Mouse (Mus musculus) midbrain, embryonic 11.5 days (tissue): ENCODE data around the gene Nrm. TPM values are rescaled to one million over a fixed set of nuclear protein-coding genes. Genes with fewer than 3 reads are reported as not detected.

Source experiments
- ATAC-seq: fragments of 200-750 bp; cut with Nextera tagmentation; 2 replicates; pipeline ENCODE4 v1.8.0; 2017; ENCODE audit warnings: moderate TSS enrichment, moderate library complexity; ENCODE audit not compliant: low FRiP score
- DNase-seq: peaks from one replicate; pipeline ENCODE4 v3.0.0; 2015; ENCODE audit warnings: low spot score; ENCODE audit errors: missing footprints
- H3K27ac ChIP-seq: fragments of 300-500 bp; sonication (generic); 2 replicates; pipeline ENCODE4 v1.5.1; 2014; ENCODE audit warnings: low read depth, low read length
- H3K27me3 ChIP-seq: fragments of 300-500 bp; sonication (generic); 2 replicates; pipeline ENCODE4 v1.6.1; 2014; ENCODE audit warnings: mild to moderate bottlenecking, low read length, moderate library complexity, mixed read lengths; ENCODE audit not compliant: control insufficient read depth, insufficient read depth
- H3K36me3 ChIP-seq: fragments of 300-500 bp; sonication (generic); 2 replicates; pipeline ENCODE4 v1.6.1; 2014; ENCODE audit warnings: mild to moderate bottlenecking, low read length, moderate library complexity, mixed read lengths; ENCODE audit not compliant: control insufficient read depth, insufficient read depth
- H3K4me1 ChIP-seq: fragments of 300-500 bp; sonication (generic); 2 replicates; pipeline ENCODE4 v1.6.1; 2014; ENCODE audit warnings: low read length; ENCODE audit not compliant: control insufficient read depth, insufficient read depth
- H3K4me2 ChIP-seq: fragments of 300-500 bp; sonication (generic); 2 replicates; pipeline ENCODE4 v1.6.1; 2014; ENCODE audit warnings: mild to moderate bottlenecking, moderate library complexity
- H3K4me3 ChIP-seq: fragments of 300-500 bp; sonication (generic); 2 replicates; pipeline ENCODE4 v1.5.1; 2014; ENCODE audit warnings: low read depth, low read length
- H3K9ac ChIP-seq: fragments of 300-500 bp; sonication (generic); 2 replicates; pipeline ENCODE4 v1.6.1; 2014; ENCODE audit warnings: low read length
- H3K9me3 ChIP-seq: fragments of 300-500 bp; sonication (generic); 2 replicates; pipeline ENCODE4 v1.6.1; 2016; ENCODE audit warnings: low read length; ENCODE audit not compliant: control insufficient read depth
- WGBS: fragments of 180-500 bp; shearing (Covaris S2); extraction: QIAGEN DNeasy Blood & Tissue Kit; methylation state at CpG from one replicate; pipeline ENCODE4 v1.1.7; 2014; 5-methylcytosine and 5-hydroxymethylcytosine counted together
- polyA plus RNA-seq: library from polyadenylated mRNA; unstranded; fragments of >200 nt; fragmentation: Nextera tagmentation; extraction: Ambion mirVana; gene quantifications from 2 replicates; pipeline ENCODE4 v1.2.1, GENCODE M21; 2014

Nrm gene
- polyA plus RNA-seq, 1 experiment from 2014 or later, result 61.0 TPM

DNA sequence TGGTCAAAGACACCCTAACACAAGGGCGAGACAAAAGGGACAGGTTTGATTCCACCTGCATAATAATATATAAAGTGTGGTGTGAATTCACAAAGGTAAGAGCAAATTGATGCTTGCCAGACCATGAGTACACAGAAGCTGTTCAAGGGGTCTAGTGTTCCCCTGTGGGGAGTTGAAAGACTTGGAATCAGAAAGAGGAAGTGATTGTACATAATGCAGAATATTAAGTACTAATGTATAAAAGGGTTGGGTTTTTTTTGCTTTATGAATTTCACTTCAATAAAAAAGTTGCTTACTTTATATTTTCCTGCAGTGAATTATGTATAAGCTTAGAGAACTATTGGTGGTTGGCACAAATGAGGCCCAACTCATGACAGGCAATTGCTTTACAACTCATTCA is 1.7 kb upstream of the Nrm start:
- no peaks in the 10 kb centered on the region for H3K9me3 ChIP-seq
- peaks cover 9% of the 10 kb centered on the region for H3K4me1 ChIP-seq
- H3K36me3 ChIP-seq, result peaks cover 10% of the 10 kb centered on the region
- ATAC-seq, result no peak
- no peaks in the 10 kb centered on the region for H3K27me3 ChIP-seq
- 85% methylated on average over 1 of the region's 1 CpGs for WGBS
- H3K4me2 ChIP-seq, result no peak overlapping the region
- peak; percentile 74 for DNase-seq
- H3K4me3 ChIP-seq, result no peak overlapping the region
- H3K9ac ChIP-seq, result no peak overlapping the region
- no peak overlapping the region for H3K27ac ChIP-seq

DNA sequence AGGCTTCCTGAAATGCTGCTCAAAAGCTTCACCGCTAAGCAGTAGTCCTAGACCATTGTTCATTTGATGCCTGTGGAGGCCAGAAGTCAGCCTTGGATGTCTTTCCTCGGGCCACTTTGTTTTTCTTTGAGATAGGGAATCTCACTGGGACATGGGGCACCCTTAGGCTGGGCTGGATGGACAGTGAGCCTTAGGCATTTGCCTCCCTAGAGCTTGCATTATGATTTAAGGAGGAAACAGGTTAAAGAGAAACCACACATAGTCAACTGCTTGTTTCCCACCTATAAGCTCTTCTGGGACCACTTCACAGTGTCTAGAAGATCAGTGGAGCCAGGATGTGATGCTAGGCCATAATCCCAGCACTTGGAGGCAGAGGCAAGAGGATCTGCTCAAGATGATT is 1.3 kb upstream of the Nrm start:
- Histone ChIP-seq H3K36me3 (peaks cover 6% of the 10 kb centered on the region), H3K9me3 (no peaks in the 10 kb centered on the region), H3K4me1 (peaks cover 11% of the 10 kb centered on the region), H3K27ac (no peak overlapping the region), H3K9ac (no peak overlapping the region), H3K4me3 (no peak overlapping the region), H3K4me2 (no peak overlapping the region), H3K27me3 (no peaks in the 10 kb centered on the region)
- ATAC-seq (no peak), DNase-seq (peak; percentile 81)
- 68% methylated on average over 2 of the region's 2 CpGs for WGBS

DNA sequence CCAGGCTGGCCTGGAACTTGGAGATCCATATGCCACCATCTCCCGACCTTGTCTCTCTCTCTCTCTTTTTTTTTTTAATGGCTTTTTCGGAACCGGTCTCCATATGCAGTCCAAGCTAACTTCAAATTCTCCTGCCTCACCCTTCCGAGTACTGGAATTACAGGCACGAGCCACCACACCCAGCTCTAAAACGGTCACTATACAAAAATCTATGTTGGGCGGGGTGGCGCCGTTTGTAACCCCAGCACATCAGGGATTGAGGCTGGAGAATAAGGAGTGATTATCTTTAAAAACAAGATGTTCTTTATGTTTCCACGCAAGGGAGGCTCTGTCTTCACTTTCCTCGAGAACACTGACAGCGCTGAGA is 304 bp upstream of the Nrm start:
- 6% methylated on average over 12 of the region's 12 CpGs for WGBS
- Histone ChIP-seq H3K4me2 (peak overlapping the region; percentile 66), H3K4me3 (peak overlapping the region; percentile 69), H3K9me3 (no peaks in the 10 kb centered on the region), H3K36me3 (peaks cover 4% of the 10 kb centered on the region), H3K27me3 (no peaks in the 10 kb centered on the region), H3K27ac (peak overlapping the region; percentile 91), H3K9ac (peak overlapping the region; percentile 86), H3K4me1 (peaks cover 14% of the 10 kb centered on the region)
- no peak for ATAC-seq
- DNase-seq, result no peak

DNA sequence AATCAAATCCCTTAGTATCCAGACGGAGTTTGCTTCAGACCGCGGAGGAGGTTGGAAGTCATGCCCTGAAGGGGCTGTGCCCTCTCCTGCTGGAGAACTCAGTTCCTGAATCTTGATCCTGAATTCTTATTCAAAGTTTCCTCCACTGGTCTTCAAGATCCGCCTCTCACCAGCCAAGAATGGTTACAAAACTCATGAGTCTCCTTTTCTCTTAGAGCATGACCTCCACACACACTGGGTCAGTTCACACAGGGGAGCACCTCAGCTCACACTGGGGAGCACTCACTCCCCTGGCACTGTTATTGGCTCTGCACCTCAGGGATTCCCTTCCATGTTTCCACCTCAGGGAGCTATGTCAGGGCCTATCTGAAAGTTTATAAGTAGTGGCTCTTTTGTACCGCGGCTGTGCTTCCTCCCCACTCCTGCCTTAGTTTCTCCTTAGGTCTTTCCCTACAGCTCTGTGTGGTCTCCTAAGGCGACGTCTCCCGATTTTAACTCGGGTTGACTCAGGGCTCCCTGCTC is 3.8 kb downstream of the Nrm start:
- DNase-seq, result no peak
- Histone ChIP-seq H3K4me2 (peak overlapping the region; percentile 77), H3K27me3 (no peaks in the 10 kb centered on the region), H3K4me1 (peaks cover 41% of the 10 kb centered on the region), H3K27ac (peak overlapping the region; percentile 99), H3K9me3 (no peaks in the 10 kb centered on the region), H3K4me3 (peak overlapping the region; percentile 61), H3K36me3 (no peaks in the 10 kb centered on the region), H3K9ac (peak overlapping the region; percentile 92)
- ATAC-seq, result no peak
- WGBS, result 22% methylated on average over 10 of the region's 10 CpGs

DNA sequence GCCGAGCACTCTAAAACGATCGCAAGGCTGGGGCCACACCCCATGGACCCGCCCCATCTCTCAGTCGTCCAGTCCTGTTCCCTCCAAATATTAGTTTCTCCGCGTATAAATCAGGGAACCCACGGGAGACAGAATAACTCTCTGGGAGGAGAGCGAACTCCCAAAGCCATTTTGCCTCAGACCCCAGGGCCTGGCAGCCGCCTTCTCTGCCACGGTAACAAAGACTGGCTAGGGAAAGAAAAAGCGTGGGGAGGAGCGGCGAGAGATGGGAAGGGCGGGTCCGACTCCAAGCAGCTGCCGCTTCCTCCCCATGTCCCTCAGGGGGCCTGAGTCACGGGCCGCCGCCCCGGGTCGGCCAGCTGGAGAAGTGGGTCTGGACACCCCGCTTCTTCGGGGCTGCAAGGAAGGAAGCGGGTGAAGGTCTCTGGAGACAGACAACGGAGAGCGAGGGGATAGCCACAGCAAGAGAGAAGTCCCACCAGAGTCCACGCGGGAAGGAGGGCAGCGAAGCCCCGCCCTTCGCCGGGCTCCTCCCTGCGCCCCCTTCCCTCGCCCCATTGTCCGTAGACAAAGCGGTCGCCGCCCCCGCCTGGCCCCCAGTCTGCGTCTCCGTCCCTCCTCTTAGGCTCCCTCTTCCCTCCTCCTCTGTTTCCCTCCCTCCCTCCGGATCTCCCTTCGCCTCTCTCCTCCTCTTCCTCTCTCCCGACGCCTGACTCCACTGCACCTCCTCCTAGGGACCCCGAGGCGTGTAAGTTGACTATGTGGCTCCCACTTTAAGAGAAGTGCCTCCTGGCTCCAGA is 4.6 kb downstream of the Nrm start, which contains the start of gene Ppp1r18:
Ppp1r18 (plus strand) TSS at position 113 of the 800 bp plus-strand sequence.
- peak; percentile 81 for ATAC-seq
- Histone ChIP-seq H3K4me1 (peaks cover 40% of the 10 kb centered on the region), H3K4me2 (peak within 1 kb of the TSS; percentile 77), H3K4me3 (peak within 1 kb of the TSS; percentile 61), H3K9ac (peak within 1 kb of the TSS; percentile 92), H3K9me3 (no peaks in the 10 kb centered on the region), H3K27me3 (no peaks in the 10 kb centered on the region), H3K36me3 (peaks cover 3% of the 10 kb centered on the region; the same call in 1 of the 2 replicates), H3K27ac (peak within 1 kb of the TSS; percentile 99)
- under 1% methylated on average over 46 of the region's 48 CpGs for WGBS
- DNase-seq, result peak; percentile 98

DNA sequence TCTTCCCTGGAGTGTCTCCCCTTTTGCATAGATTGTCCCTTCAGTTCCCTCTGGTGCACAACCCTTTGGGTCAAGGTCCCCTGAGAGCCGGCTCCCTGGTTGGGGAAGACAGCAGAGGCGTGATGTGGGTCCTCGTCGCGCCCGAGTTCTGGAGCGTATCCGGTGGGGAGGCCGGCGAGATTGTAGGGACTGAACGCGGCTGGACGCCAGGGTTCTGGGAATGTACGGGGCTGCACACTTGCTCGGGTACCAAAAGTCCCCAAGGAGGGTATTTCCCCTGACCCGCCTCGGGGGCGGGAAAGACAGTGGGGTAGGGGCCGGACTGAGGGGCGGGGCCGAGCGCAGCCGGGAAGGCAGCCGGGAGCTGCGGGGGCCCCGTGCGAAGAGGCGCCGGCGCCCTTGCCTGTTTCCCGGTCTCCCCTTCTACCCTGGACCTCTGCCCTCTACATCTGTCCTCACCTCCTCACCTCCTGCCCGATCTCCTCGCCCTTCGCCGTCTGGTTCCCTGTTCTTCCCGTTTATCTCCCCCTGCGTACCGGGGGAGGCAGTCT is 5.2 kb downstream of the Nrm start:
- Histone ChIP-seq H3K9ac (peak overlapping the region; percentile 92), H3K36me3 (peaks cover 10% of the 10 kb centered on the region), H3K9me3 (peaks cover 5% of the 10 kb centered on the region), H3K4me3 (peak overlapping the region; percentile 61), H3K4me1 (peaks cover 38% of the 10 kb centered on the region), H3K27me3 (no peaks in the 10 kb centered on the region), H3K27ac (peak overlapping the region; percentile 99), H3K4me2 (peak overlapping the region; percentile 77)
- peak; percentile 54 for ATAC-seq
- DNase-seq, result peak; percentile 96
- 0% methylated on average over 38 of the region's 38 CpGs for WGBS

DNA sequence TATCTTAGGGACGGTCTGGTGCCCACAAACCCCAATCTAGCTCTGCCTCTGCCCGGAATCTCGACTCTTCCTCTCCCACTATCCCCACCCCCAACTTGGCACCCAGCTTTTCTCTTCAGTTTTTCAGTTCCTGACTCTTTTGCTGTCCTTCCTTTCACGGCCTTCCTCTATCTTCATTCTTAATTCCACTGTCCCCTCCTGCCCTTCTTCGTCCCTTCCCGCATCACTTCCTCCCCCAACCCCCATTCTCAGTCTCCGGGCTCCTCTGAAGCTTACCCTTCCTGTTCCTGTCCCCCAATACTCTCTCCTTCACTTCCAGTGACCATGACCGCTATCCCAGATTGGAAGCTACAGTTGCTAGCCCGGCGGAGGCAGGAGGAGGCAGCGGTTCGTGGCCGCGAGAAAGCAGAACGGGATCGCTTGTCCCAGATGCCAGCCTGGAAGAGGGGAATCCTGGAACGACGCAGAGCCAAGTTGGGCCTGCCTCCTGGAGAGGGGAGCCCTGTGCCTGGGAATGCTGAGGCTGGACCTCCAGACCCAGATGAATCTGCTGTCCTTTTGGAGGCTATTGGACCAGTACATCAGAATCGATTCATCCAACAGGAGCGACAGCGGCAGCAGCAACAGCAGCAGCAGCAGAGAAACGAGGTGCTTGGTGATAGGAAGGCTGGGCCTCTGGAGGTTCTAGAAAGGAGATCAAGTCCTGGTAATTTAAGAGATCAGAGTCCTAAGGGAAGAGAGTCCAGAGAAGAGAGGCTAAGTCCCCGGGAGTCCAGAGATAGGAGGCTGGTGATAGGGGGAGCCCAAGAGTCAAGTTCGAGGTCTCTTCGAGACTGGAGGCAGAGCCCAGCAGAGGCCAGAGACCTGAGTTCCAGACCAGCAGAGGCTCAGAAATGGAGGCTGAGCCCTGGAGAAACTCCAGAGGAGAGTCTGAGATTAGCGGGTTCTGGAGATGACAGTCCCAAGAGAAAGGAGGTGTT is 6.1 kb downstream of the Nrm start:
- Histone ChIP-seq H3K27ac (peak overlapping the region; percentile 99), H3K4me3 (peak overlapping the region; percentile 61), H3K4me1 (peaks cover 36% of the 10 kb centered on the region), H3K9ac (peak overlapping the region; percentile 92), H3K9me3 (peaks cover 5% of the 10 kb centered on the region), H3K4me2 (peak overlapping the region; percentile 77), H3K36me3 (peaks cover 11% of the 10 kb centered on the region), H3K27me3 (no peaks in the 10 kb centered on the region)
- peak; percentile 92 for DNase-seq
- WGBS, result 11% methylated on average over 26 of the region's 26 CpGs
- no peak for ATAC-seq

DNA sequence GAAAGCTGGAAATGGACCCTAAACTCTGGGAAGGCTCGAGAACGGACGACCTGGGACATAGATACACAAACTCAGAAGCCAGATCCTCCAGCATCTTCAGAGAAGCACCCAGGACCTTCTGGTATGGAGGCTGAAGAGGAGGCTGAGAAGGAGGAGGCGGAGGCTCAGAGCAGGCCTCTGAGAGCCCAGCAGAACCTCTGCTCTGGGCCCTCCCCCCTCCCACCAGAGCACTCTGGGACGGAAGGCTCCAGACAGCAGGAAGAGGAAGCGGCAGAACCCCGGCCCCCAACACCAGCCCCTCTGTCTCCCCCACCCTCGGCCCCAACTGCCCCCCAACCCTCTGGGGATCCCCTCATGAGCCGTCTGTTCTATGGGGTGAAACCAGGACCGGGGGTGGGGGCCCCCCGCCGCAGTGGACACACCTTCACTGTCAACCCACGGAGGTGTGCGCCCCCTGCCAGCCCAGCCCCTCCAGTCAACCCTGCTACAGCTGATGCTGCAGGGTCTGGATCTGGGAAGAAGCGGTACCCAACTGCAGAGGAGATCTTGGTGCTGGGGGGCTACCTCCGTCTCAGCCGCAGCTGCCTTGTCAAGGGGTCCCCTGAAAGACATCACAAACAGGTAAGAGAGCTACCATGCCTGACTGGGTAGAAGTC is 7.2 kb downstream of the Nrm start:
- H3K9me3 ChIP-seq, result peaks cover 5% of the 10 kb centered on the region
- peak overlapping the region; percentile 92 for H3K9ac ChIP-seq
- H3K27me3 ChIP-seq, result no peaks in the 10 kb centered on the region
- peaks cover 11% of the 10 kb centered on the region for H3K36me3 ChIP-seq
- no peak overlapping the region for H3K27ac ChIP-seq
- DNase-seq (peak; percentile 84), ATAC-seq (no peak)
- WGBS, result 42% methylated on average over 17 of the region's 17 CpGs
- peak overlapping the region; percentile 77 for H3K4me2 ChIP-seq
- peaks cover 39% of the 10 kb centered on the region for H3K4me1 ChIP-seq
- peak overlapping the region; percentile 61 for H3K4me3 ChIP-seq
